Mouse (Mus musculus): ENCODE data around the gene Aspdh.

GRCm38 (mm10) chr7:44507491-44507890 is 42.3 kb downstream of the Aspdh start:
- TF ChIP-seq POLR2A (IDR thresholded peaks at IDR 0.05; ENCODE audit: extremely low read depth, insufficient read depth, low read length) (no peak), CTCF (IDR thresholded peaks at IDR 0.05; ENCODE audit: extremely low read depth, insufficient read depth, low read length) (no peak)

Data from cortical plate, adult 2 months (tissue).